Mouse (Mus musculus) frontal cortex, postnatal 14 days (tissue): ENCODE results near the gene Calhm5.

ENCODE experiments used
- DNase-seq, 2 experiments: peaks; one replicate each; pipeline ENCODE4 v3.0.0; 2022; ENCODE audit warnings: low spot score in 2 of 2

Calhm5 gene

DNA sequence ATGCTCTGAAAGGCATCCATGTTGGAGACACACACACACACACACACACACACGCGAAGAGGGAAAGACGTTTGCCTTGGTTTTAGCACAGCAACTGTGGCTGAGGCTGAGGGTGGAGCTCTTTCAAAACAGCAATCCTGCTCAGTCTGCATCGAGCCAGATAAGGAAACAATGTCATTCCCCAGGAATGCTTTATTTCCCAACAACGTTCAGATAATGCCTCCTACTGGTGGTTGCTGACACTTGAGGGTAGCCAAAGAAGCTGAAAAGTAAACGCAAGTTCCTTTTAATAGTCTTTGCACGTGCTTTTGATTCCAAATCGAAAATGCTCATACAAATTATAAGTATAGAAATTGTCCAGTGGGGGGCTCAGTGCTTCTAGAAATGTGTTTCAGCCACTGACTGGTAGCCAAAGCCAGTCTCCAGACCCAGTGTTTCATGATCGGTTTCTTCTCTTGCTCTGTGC, at the start of gene Calhm5:
Calhm5 (minus strand) TSS at position 102 of the 466 bp plus-strand sequence.
- DNase-seq: peak; percentile 14 to 17

DNA sequence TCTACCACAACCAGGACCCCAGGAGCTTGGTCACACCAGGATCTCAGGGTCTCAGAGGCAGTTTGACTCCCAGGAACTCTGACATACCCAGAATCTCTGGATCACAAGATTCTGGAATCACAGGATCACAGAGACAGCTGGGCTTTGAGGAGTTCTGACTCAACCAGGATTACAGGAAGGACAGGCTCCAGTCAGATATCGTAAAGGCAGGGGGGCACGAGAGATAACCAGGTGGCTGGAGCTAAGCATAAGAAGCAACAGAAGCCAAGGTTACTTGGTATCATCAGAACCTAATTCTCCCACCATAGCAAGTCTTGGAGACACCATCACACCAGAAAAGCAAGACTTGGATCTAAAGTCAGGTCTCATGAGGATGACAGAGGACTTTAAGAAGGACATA, 45.4 kb upstream of the Calhm5 start:
- DNase-seq: no peak

DNA sequence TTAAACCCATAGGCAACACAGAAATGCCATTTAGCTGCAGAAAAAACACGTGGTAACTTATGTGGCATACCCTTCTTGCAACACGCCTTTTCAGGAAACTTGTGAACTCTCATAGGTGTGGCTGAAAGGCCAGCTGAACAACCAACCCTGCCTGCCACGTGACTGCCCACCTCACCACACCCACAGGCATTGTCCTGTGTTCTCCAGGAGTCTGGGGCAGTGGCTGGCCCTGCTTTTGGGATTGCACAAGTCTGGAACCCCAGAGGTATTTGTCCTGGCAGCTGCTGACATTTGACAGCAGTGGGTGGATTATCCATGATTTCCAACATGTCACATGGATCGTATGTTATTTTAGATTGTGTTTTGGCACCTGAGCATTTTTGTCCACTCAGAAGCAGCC, 43.4 kb upstream of the Calhm5 start:
- no peak for DNase-seq

DNA sequence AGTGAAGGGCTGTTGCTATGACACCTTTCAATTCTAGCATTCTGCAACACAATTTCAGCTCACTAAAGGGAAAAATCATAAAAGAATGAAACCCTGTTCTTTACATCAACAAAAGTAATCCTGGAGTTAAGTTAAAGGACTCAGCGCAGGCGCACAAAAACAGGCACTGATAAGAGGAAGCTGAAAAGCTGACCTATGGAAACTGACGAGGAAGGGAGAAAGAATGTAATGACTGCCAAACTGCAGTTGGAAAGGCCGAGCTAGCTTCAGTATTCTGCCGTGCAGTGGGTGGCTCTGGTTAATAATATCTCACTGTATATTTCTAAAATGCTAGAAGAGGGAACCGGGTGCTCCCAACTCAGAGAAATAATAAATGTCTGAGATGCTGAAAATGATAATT, 41.7 kb upstream of the Calhm5 start:
- DNase-seq: no peak

DNA sequence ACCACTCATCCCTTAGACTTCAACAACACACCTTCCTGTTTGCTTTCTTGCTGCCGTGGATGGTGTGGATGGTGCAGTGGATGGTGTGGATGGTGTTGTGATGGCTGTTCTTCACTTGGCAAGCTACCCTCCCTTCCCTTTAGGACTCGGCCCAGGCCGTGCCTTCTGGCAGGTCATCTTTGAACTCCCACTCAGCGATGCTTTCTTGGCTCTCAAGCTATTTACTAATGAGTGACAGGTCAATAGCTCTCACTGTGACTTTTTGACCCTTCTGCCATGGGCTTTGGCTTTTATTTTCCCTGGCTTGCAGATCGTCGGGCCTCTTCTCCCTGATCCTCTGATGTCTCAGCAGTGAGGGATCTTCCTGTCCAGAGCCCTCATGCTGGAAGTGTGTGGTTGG, 40.1 kb upstream of the Calhm5 start:
- DNase-seq: no peak

DNA sequence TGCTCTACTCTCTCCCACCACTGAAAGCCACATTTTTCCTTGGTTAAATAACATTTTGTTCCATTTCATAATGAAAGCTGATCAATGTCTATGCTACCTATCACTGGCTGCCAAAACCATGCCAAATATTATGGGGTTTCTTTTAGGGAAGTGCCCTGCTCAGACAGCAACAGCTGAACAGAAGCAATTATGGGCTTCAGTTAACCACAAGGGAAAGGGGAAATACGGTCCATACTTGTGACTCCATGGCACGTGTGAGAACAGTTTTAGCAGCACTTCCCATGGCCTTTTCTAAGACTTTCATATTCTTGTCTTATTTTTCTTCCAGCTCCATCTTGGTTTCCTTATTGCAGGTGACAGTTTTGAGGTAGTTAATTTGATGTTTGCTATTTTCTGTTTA, 35.0 kb upstream of the Calhm5 start:
- DNase-seq: no peak

DNA sequence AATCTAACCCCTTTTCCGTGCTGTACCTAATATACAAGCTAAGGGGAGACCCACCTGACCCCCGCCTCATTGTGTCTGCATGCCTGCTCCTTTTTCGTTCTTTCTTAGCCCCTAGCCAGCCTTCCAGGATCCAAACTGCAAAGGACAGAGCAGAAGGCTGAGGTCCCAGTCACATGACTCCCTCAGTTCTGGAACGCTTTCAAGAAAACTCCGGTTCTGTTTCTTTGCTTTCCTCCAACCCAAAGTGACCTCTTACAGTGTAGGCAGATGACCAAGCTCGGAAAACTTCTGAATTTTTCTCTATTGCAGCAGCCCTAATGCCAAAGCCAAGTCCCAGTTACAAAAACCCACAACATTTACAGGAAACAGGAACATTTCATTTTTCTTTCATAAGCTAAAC, 32.1 kb upstream of the Calhm5 start:
- no peak for DNase-seq

DNA sequence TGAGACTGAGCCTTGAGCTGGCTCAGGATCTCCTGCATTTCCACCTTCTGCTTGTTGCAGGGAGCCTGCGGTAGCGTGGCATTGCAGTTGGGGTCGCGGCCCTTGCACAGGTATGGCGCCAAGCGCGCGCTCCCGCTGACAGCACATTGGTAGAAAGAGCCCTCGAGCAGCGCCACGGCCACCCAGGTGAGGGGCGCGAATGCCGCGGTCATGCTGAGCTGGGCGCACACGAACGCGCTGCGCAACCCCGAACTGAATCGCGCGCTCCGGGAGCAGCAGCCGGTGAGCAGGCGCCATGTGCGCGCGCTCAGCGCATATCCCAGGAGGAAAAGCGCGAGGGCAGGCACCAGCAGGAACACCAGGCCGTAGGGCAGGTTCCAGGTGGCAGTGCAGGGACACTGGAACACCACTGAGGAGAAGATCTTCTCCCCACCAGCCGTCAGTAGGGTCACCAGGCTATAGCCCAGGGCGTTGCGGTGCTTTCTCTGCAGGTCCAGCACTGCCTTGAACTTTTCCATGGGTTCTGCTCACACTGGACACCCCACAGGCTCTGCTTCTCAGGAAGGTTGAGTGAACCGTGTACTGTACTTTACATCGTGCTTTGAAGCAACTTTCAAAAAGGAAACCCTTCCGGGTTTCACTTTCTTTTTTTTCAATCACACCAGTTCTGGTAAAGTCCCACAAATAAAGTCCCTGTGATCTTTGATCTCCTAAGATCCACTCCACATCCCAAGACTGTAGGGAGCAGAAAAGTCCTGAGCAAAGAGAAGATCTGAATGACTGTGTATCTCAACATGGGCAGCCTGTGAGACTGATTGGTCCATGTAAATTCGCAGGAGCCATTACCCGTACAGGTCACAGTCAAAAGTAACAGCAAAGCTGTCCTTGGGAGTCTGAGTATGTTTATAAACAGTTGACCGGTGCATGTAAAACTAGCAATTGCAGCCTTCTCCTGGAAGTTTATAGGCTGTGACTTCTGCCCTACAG, 31.4 kb upstream of the Calhm5 start, which contains the start of gene Calhm6:
Calhm6 (minus strand) TSS at position 593 of the 987 bp plus-strand sequence.
- DNase-seq: peak in 1 of 2 experiments; percentile 34

DNA sequence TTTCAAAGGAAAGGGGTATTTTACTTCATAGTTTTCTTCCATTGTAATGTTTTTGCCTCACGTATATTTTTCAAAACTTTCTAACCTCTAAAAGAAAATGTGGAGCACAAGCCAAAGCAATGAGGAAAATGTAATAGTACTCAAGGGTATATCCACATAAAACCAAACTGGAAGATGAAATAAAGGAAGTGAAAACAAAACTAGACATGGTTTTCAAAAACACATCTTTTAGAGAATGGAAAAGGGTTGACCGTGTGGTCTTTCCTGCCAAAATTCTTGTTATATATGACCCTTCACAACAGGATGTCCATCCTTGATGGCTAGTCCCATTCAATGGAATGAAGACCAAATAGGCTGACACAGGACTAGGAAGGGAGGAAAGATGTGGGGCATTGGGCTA, 22.1 kb upstream of the Calhm5 start:
- no peak for DNase-seq

DNA sequence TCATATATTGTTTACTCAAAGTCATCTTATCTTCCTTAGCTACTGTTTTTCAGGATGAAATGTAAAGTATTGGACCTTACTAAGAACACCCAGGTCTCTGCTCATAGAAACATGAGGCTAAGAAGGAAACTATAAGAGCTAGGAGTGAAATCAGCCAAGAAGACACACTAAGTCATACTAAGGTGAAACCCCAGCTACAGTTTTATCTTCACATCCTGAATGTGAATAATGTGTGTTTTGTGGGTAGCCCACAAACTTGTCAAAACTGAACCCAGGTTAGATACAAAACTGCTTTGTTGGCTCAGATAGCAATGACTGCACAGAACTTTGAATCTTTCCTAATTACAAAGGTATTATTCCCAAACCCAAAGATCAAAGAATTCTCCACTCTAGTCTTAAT, 21.5 kb upstream of the Calhm5 start:
- no peak for DNase-seq

DNA sequence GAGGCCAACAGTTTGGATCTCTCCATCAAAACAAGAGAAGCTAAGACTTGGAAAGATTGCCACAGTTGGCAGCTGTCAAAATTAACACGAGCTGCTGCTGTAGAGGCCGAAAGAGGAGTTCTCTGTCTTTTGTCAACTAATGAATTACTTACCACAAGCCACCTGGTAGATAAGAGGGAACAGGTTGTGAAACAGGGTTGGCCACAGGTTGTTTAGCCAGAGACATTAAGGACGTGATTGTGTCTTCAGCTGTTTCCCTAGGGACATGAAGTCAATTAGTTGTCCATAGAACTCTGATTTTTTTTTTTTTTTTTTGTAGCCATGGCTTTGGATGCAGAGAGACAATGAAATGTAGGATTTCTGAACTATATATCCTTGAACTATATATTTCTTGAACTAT, 20.8 kb upstream of the Calhm5 start:
- no peak for DNase-seq

DNA sequence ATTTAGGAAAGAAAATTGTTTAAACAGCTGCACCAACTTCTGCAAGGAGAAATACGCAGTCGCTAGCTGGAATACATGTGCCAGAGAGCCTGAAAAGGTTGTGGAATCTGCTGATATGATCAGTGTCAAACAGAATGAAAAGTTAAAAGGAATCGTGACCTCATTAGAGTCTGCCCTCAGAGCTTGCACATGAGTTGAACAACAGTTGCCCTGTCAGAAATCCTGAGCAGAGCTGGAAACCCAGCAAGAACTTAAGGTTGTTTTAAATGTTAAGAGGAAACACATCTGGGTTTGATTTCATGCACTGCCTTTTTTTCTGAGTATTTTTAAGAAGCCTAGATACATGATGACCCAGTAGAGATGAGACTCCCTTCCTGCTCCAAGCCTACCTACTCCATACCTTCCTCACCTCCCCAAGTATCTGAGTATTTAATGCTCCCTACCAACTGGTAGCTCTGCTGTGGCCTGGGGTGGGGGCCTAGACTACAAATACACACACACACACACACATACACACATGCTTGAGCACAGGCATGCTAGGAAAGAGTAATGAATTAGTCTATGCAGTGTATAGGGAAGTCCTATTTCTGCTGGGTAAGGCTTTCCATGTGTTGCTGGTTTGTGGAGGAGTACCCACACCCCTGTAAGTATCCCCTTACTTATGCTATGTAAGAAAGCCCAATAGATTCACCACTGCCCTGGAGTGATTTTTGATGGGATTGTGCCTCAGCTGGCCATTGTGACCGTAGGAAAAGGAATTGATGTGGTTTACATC, 15.8 kb upstream of the Calhm5 start:
- DNase-seq: no peak

DNA sequence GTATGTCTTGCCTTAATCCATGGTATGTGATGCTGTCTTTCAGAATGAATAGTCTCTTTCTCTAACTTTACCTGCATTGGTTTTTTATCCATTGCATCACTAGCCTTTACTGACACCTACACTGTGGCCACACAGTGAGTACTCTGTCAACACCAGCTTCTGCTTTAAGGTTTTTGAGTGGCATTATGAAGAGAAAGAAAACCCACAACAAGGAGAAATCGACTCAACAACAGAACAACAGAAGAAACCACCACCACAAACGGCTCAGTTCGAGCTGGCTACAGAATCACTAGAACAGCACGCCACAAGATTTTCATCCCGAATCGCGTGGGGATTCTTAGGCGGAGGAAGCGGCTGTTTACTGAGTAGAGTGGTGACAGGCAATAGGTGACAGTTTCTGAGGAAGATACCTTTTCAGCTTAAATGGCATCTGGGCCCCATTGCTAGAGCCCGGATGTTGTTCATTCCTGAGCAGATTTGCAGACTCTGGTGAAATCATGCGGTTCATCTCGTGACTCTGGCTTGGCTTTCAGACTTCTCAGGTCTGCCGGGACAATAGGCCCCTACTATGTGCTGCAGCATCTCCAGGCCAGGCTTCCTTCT, 14.6 kb upstream of the Calhm5 start:
- no peak for DNase-seq

DNA sequence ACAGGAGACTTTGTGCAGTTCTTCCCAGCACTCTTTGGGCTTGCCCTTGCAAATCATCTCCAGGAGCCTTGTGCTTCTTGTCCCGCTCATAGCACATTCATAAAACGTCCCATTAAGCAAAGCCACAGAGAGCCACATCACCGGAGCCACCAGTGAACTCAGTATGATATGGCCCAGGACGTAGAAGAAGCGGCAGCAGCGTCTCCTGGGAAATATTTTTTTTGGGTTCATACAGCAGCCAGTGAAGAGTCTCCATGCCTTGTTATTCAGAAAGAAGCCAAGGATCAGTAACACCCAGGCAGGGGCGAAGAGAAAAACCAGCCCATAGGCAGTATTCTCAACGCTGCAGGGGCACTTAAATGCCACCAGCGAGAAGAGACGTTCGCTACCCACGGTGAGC, 355 bp downstream of the Calhm5 start:
- no peak for DNase-seq

DNA sequence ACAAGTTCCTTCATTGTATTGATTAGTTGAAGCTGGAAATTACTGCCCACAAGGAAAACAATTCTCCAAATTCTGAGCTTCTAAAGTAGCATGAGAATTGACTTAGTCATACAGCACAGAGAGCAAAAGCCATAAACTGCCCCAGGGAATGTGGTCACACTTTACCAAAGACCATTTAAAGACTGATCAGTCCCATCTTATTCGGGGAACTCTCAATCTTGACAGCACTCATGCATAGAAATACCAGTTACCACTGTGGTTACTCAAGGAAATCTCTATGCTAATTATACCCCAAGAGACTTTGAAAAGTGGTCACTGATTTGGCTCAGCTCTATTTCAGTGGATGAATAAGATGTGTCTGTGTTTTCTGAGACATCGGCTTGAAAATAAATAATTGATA, 1.2 kb downstream of the Calhm5 start:
- DNase-seq: no peak

DNA sequence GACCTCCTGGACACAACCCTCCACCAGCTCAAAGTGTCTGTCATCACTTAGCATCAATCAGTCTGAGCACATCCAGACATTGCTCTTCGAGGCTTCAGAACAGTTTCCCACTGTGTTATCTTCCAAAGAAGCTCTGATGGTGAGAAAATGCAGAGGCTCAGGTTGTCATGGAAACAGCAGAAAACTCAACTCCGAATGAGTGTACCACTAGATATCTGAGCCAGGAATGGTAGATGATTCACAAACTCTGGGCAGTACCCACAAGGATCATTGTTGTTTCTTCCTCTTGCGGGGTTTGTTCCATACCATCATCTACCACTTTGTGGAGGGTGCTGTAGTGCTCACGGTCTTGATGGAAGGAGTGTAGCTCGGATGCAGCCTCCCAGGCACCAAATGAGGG, 4.4 kb downstream of the Calhm5 start:
- peak; percentile 14 to 25 for DNase-seq

DNA sequence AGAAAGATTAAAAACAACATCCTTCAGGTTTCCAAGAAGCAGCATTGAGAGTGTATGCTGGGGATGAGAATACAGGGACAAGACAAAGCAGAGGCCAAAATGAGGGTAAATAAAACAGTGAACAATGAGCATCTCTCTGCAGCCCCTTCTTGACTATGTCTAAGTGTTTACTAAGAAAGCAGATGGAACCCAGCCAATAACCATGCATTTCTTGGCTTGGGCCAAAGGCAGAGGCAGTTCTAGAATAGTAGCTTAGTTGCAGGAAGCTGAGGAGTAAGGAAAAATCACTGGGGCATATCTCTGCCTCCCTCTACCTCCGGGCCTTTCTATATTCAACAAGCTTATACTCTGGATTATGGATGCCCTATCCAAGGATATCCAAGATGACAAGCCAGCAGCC, 5.8 kb downstream of the Calhm5 start:
- DNase-seq: no peak

DNA sequence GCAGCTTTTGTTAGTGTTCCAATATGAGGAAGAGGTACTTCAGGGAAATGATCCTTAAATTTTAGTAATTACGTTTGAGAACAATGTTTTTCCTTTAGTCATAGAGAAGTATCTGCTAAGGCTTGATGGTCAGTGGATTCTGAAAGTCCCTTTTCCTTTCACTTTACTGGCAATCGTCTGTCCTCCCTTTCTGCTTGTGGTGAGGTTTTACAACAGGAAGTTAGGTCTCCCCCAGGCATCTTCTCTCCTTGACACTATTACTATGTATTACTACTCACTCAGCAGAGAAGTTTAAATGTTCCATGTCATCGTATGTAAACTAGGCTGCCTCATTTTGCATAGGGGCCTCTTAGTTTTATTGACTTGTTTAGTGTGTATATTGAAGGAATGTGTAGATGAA, 6.8 kb downstream of the Calhm5 start:
- no peak for DNase-seq

DNA sequence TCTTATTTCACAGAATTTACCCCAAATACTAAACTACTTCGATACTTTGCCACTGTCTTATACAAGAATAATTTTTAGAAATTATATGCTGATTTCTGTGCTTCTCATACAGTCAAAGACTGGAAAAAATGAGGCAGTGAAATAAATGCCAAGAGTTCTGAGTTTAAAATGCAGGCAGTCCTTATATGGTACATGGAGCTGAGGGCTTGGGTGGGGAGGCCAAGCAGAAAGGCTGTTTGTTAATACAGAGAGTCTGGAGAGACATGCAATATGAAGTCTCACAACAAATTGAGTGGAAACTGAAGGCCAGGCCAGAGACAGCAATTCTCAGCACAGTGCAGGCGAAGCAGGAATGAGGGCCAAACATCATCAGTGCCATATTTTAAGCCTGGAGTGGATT, 7.8 kb downstream of the Calhm5 start:
- DNase-seq: no peak

DNA sequence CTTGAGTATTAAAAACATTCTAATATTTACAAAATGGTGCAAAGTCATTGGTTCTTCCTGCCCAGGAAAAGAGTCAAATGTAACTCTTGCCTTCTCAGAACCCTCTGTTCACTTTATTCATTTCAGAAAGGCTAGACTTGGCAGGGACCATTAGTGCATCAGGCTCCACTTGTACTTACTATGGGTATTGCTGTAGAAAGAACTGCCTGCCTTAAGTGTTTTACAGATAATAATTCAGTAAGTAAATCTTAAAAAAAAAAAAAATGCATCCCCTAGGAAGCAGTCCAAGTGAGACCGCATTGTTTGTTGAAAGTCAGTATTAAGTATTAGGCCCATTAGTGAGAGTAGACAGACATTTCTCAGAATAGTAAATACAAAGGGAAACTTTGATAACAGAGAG, 9.8 kb downstream of the Calhm5 start:
- DNase-seq: no peak

DNA sequence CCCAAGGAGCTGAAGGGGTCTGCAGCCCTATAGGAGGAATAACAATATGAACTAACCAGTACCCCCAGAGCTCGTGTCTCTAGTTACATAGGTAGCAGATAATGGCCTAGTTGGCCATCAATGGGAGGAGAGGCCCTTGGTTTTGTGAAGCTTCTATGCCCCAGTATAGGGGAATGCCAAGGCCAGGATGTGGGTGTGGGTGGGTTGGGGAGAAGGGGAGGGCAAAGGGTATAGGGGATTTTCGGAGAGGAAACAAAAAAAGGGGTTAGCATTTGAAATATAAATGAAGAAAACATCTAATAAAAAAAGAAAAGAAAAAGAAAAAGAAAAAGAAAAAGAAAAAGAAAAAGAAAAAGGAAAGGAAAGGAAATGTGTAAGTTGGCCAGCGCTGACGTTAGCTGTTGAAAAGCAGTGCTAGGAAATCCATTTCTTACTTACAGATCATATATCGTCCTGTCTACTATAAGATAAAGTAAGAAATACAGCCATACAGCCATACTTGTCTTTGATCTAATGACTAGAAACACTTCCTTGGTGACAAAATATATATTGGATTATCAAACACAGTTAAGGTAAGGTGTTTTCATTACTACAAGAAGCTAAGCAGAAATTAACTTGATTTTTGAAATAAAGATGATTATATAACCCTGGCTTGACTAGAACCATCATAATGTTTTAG, 21.7 kb downstream of the Calhm5 start:
- no peak for DNase-seq

DNA sequence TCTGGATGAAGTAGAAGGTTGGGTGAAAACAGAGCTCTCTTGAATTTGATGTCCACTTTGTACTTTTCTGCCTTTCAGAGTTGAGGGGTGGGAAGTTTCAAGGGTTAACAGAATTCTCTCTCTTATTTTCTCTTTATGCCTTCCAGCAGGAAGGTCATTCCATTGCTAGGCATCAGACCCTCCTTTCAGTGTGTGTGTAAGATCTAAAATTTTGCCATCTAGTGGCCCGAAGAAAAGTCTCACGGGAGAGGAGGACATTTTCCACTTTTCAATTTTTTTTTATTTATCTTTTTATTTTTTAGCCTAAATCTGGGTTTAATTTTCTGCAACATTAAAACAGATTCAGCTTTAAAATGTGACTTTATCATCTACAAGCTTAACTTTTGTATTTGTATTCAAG, 24.7 kb downstream of the Calhm5 start:
- no peak for DNase-seq
